Mouse (Mus musculus): ENCODE measurements at regions not wholly inside any gene's neighbourhood (a gene's known extent, or its start where the extent isn't known, plus 50 kb on each side); places are given as distances from the start of the nearest gene placed in this dataset.

DNA sequence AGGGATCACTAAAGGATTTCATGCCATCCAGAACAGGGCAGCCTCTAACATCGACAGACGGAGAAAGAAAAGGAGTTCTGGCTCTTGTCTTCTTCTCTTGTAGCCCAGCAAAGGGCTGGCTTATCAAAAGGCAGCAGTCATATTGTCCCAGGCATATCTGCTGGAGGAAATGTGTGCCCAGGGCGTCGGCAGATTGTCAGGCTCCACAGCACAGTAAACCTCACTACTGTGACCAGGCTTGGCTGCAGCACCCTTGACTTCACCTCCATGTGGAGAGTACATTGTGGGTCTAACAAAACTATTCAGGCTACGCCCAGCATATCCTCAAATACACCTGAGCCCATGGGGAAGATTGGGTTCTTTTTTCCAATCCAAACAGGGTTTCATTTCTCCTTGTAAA lies 317.7 kb upstream of the 1700056E22Rik start:
- TF ChIP-seq CTCF (conservative IDR thresholded peaks at IDR 0.05; ENCODE audit: low read length), result no peak
- TF ChIP-seq NANOG (IDR thresholded peaks at IDR 0.05; ENCODE audit: borderline replicate concordance, low read length), result no peak
